Mouse (Mus musculus): ENCODE results near the gene Edf1. TPM values are rescaled to one million over a fixed set of nuclear protein-coding genes. Genes with fewer than 3 reads are reported as not detected.

Edf1 gene
- polyA plus RNA-seq, 1 experiment = 1,404 TPM

DNA sequence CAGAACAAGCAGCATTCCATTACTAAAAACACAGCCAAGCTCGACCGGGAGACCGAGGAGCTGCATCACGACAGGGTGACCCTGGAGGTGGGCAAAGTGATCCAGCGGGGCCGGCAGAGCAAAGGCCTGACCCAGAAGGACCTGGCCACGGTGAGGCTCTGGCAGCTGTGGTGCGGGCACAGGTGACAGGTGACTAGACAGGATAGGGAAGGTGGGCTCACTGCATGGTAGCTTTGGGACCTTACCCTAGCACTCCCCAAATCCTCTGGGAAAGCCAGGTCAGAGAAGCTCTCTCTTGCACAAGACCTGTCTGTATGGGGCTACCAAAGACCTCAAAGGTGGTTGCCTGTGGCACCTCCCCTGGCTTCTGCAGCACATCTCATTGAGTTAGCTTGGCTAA is 2.9 kb downstream of the Edf1 start:
- H3K4me3 ChIP-seq (replicated peaks) = no peak overlapping the region

DNA sequence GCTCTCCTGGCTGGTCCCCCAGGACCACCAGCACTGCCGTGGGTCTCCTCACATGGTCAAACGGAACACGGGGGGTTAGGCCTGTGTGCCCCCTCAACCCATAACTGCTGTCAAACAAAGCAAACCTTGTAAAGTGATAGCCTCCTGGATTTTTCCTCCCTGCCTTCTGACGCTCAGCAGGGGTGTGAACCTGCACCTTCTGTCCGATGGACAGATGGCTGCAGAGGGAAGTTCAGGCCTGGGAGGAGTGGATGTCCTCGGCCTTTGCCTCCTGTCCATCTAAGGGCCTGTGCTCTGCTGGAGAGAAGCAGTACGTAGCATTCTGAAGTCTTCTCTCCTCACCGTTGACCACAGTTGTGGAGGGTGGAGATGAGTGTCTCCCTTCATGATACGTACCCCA is 4.3 kb downstream of the Edf1 start:
- TF ChIP-seq FLI1 (IDR thresholded peaks at IDR 0.05; ENCODE audit: low read length) = no peak
- Histone ChIP-seq H3K9me3 (no peaks in the 10 kb centered on the region), H3K4me3 (replicated peaks) (no peak overlapping the region), H3K36me3 (replicated peaks; ENCODE audit: low read length) (peaks cover 76% of the 10 kb centered on the region), H3K27me3 (replicated peaks) (no peaks in the 10 kb centered on the region), H3K4me1 (peaks cover 21% of the 10 kb centered on the region)

More for the DNA sequence above, 2.9 kb downstream of the Edf1 start:
- Histone ChIP-seq H3K4me1 (peaks cover 31% of the 10 kb centered on the region), H3K36me3 (replicated peaks; ENCODE audit: low read length) (peaks cover 64% of the 10 kb centered on the region), H3K27me3 (replicated peaks) (no peaks in the 10 kb centered on the region), H3K9me3 (no peaks in the 10 kb centered on the region)
- TF ChIP-seq GATA1 (IDR thresholded peaks at IDR 0.05; ENCODE audit: borderline replicate concordance, low read length) = no peak
- no peak for TF ChIP-seq FLI1 (IDR thresholded peaks at IDR 0.05; ENCODE audit: low read length)

DNA sequence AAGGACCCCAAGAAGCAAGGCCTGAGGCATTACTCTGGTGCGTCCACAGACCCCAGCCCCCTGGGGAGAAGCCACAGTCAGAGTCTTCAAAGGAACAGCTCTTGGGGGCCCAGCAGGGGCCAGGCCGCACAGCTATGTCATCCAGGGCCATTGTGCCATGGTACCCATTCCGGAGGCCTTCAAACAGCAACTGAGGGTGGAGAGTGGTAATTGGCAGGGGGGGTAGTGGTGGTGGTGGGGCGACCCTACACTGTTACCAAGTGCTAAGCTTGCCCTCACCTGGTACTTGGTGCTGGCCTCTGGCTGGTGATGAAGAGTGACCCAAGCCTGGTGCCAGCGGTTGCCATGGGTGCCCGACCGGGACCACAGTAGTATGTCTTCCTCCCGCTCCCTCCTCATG is 8.1 kb downstream of the Edf1 start:
- H3K4me1 ChIP-seq = no peaks in the 10 kb centered on the region
- TF ChIP-seq FLI1 (IDR thresholded peaks at IDR 0.05; ENCODE audit: low read length) (no peak), GATA1 (IDR thresholded peaks at IDR 0.05; ENCODE audit: borderline replicate concordance, low read length) (no peak)
- no peak overlapping the region for H3K4me3 ChIP-seq (replicated peaks)
- H3K36me3 ChIP-seq (replicated peaks; ENCODE audit: low read length) = peaks cover 92% of the 10 kb centered on the region
- no peaks in the 10 kb centered on the region for H3K27me3 ChIP-seq (replicated peaks)
- H3K9me3 ChIP-seq = no peaks in the 10 kb centered on the region

DNA sequence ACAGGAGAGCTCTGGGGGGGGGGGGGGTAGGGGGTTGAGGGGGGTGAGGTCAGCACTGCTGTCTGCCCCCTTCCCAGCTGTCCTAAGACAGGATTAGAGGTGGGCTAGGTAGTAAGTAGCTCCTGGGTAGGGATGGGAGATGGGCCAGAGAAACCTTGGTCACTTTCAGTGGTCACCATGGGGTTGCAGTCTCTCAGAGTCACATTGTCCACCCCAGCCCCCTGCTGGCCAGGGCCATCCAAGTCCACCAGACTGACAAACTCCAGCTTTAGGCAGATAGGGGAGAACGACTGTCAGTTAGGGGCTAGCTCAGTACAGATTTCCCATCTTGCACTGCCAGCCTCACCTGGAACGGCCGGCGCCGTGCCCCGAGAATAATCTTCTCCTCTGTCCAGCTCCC is 8.9 kb downstream of the Edf1 start:
- Histone ChIP-seq H3K4me3 (replicated peaks) (no peak overlapping the region), H3K9me3 (no peaks in the 10 kb centered on the region), H3K27me3 (replicated peaks) (no peaks in the 10 kb centered on the region), H3K36me3 (replicated peaks; ENCODE audit: low read length) (peaks cover 90% of the 10 kb centered on the region), H3K4me1 (0 out of 2 replicates have a peak, but pooled peaks cover 3% of the 10 kb centered on the region)
- TF ChIP-seq GATA1 (IDR thresholded peaks at IDR 0.05; ENCODE audit: borderline replicate concordance, low read length) = no peak
- no peak for TF ChIP-seq FLI1 (IDR thresholded peaks at IDR 0.05; ENCODE audit: low read length)

DNA sequence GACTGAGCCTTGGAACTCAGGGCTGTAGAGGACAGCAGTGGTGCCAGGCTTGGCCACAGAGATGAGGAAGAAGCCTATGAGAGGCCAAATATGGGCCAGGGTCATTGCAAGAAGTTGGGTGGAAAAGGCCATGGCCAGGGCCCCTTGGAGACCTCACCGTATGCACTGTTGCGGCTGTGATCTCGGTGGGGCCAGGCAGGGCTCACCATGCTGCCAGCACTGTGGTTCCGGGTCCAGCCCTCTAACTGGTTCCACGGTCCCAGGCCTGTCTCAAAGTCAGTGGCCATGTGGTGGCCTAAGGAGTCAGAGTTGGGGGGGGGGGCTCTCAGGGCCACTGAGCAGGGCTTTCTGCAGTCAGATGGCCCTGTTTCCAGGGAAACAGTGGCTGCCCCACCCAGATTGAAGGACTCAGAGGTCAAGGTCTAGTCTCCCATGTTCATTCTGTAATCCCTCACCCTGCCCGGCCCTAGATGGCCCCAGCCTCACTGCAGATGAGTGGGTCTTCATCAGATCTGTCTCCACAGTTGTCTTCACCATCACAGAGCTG is 10.9 kb downstream of the Edf1 start:
- no peaks in the 10 kb centered on the region for H3K9me3 ChIP-seq
- H3K4me3 ChIP-seq (replicated peaks) = no peak overlapping the region
- peaks cover 13% of the 10 kb centered on the region for H3K4me1 ChIP-seq
- H3K36me3 ChIP-seq (replicated peaks; ENCODE audit: low read length) = peaks cover 70% of the 10 kb centered on the region
- TF ChIP-seq FLI1 (IDR thresholded peaks at IDR 0.05; ENCODE audit: low read length) (no peak), GATA1 (IDR thresholded peaks at IDR 0.05; ENCODE audit: borderline replicate concordance, low read length) (no peak)
- no peaks in the 10 kb centered on the region for H3K27me3 ChIP-seq (replicated peaks)

DNA sequence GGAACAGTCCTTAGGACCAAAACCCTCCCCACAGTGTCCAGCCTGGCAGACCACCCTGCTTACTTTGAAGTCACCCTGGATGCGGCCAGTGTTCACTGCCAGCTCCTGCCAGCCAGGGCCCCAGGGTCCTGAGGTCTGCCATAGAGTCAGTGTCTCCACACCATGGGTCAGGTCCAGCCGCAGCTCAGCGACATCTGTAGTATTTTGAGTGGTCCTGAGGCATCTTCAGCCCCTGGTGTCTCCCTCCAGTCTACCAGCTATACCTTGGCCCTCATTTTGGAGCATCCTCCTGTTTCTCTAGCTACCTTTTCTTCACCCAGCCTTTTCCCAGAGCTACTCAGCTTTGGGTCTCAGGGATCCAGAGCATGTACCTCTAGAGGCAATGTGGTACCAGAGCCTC is 11.7 kb downstream of the Edf1 start:
- Histone ChIP-seq H3K27me3 (replicated peaks) (no peaks in the 10 kb centered on the region), H3K36me3 (replicated peaks; ENCODE audit: low read length) (peaks cover 63% of the 10 kb centered on the region), H3K9me3 (no peaks in the 10 kb centered on the region), H3K4me3 (replicated peaks) (no peak overlapping the region), H3K4me1 (peaks cover 21% of the 10 kb centered on the region)
- no peak for TF ChIP-seq GATA1 (IDR thresholded peaks at IDR 0.05; ENCODE audit: borderline replicate concordance, low read length)

DNA sequence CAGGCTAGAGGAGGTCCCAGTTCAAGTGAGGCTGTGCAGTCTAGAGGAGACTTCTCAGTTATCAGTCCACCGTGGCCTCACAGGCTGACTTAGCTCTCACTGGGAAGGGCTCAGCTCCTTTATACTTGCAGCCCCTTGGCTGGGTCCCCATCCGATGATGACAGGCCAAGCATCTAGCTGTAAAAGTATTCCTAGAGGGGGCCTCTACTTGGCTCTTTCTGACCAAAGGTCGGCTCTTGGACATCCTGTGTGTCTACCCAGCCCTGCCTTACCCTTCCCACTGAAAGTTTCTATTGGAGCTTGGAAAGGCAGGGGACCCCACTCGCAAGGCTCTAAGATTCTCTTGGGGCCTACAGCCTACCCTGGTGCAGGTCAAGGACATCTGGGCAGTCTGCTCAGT is 13.6 kb downstream of the Edf1 start:
- peaks cover 44% of the 10 kb centered on the region for H3K36me3 ChIP-seq (replicated peaks; ENCODE audit: low read length)
- peaks cover 36% of the 10 kb centered on the region for H3K4me1 ChIP-seq
- H3K9me3 ChIP-seq = peaks cover 2% of the 10 kb centered on the region; the same call in 1 of the 2 replicates
- H3K27me3 ChIP-seq (replicated peaks) = peaks cover 10% of the 10 kb centered on the region
- no peak overlapping the region for H3K4me3 ChIP-seq (replicated peaks)
- TF ChIP-seq FLI1 (IDR thresholded peaks at IDR 0.05; ENCODE audit: low read length) = no peak
- no peak for TF ChIP-seq GATA1 (IDR thresholded peaks at IDR 0.05; ENCODE audit: borderline replicate concordance, low read length)

DNA sequence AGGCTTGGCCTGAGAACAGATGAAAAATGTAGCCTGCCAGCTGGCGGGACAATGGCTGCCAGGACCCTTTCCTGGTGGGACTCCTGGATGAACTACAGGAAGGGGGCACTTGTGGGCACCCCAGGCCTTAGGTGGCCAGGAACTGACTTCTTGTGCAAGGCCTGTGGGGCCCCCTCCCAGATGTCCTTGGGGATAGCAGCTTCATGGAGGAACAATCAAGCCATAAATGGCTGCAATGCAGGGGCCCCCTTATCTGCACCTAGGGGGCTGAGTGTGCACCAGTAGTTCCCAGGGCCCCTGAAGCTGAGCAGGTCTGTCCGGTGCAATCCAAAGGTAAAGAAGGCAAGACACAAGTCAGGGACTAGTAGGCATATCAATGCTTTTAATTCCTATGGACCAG is 15.4 kb downstream of the Edf1 start:
- peaks cover 47% of the 10 kb centered on the region for H3K4me1 ChIP-seq
- H3K36me3 ChIP-seq (replicated peaks; ENCODE audit: low read length) = peaks cover 28% of the 10 kb centered on the region
- peaks cover 20% of the 10 kb centered on the region for H3K9me3 ChIP-seq
- H3K4me3 ChIP-seq (replicated peaks) = no peak overlapping the region
- peaks cover 28% of the 10 kb centered on the region for H3K27me3 ChIP-seq (replicated peaks)
- TF ChIP-seq GATA1 (IDR thresholded peaks at IDR 0.05; ENCODE audit: borderline replicate concordance, low read length) = no peak

DNA sequence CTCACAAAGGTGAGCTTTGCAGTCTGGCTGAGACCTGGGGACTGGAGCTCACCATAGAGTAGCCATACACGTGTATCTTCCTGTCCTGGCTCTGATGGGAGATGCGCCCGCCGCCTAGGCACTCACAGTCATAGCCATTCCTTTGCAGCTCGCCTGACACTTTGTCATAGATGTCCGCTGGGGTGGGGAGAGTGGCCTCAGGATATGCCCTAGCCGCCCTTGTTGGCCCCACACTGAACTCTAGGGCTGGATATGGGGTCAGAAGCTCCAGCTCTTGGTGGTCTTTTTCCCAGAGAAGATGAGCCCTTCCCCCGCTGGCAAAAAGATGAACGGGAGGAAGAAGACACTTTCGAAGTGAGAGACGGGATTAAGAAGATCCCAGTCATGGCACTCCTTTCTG is 16.5 kb downstream of the Edf1 start:
- H3K27me3 ChIP-seq (replicated peaks) = peaks cover 39% of the 10 kb centered on the region
- H3K4me1 ChIP-seq = peaks cover 58% of the 10 kb centered on the region
- H3K9me3 ChIP-seq = peaks cover 31% of the 10 kb centered on the region
- peaks cover 18% of the 10 kb centered on the region for H3K36me3 ChIP-seq (replicated peaks; ENCODE audit: low read length)
- H3K4me3 ChIP-seq (replicated peaks) = peak overlapping the region; percentile 93
- TF ChIP-seq GATA1 (IDR thresholded peaks at IDR 0.05; ENCODE audit: borderline replicate concordance, low read length) = no peak
- no peak for TF ChIP-seq FLI1 (IDR thresholded peaks at IDR 0.05; ENCODE audit: low read length)

DNA sequence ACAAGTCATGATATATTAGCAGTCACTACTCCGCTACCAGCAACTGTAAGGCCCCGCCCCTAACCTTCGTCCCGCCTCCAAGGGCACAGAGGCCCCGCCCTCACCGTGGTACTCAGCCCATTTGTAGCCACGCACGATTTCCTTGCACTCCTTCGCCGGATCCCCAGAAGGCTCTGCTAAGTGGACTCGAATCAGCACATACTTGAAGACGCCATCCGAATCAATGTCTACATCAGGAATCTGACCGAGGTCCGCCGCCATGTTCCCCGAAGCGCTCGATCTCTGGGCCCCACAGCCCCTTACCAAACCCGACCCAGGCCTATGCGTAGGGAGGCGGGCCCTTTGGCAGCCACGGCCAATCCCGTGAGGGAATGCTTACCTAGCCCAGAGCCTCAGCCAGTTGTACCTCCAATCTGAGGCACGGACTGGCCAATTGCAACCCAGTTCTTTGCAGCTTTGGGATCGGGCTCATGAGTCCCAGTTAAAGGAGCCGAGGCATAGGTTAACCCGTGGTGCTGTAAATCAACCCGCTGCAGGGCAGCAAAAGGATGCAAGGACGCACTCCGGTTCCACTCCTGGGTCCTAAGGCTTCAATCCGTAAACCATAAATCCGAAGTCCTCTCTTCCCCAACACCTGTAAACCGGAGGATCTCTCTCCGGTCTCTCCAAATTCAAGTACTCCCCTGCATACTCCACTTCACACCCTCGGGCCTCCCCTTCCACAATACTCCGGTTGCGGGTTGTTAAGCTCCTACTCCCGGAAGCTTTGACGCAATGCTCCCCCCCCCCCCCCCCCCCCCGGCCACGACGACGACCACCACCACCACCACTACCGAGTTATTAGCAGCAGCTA is 17.2 kb downstream of the Edf1 start, which contains the start of the genes Mamdc4 and Phpt1:
Gene Mamdc4 (minus strand): TSS at position 267 of the 853 bp plus-strand sequence.
Gene Phpt1 (minus strand): TSS at position 646 of the 853 bp plus-strand sequence.
- peaks cover 46% of the 10 kb centered on the region for H3K27me3 ChIP-seq (replicated peaks)
- TF ChIP-seq FLI1 (IDR thresholded peaks at IDR 0.05; ENCODE audit: low read length) (no peak), GATA1 (IDR thresholded peaks at IDR 0.05; ENCODE audit: borderline replicate concordance, low read length) (no peak)
- peaks cover 38% of the 10 kb centered on the region for H3K9me3 ChIP-seq
- H3K4me1 ChIP-seq = peaks cover 65% of the 10 kb centered on the region
- peak within 1 kb of the TSS; percentile 93 for H3K4me3 ChIP-seq (replicated peaks)
- H3K36me3 ChIP-seq (replicated peaks; ENCODE audit: low read length) = peaks cover 11% of the 10 kb centered on the region
